Mouse (Mus musculus): ENCODE data around the gene Gm21764. TPM values are rescaled to one million over a fixed set of nuclear protein-coding genes. Genes with fewer than 3 reads are reported as not detected.
"Not testable (repeated sequence)": the region's sequence is repeated elsewhere in the genome, so short reads cannot be mapped to it uniquely, and the experiment has no call there.

Gene Gm21764
- polyA plus RNA-seq (2015; fragmentation: Nextera tagmentation; extraction: Ambion mirVana): not detected in 2 replicates

DNA sequence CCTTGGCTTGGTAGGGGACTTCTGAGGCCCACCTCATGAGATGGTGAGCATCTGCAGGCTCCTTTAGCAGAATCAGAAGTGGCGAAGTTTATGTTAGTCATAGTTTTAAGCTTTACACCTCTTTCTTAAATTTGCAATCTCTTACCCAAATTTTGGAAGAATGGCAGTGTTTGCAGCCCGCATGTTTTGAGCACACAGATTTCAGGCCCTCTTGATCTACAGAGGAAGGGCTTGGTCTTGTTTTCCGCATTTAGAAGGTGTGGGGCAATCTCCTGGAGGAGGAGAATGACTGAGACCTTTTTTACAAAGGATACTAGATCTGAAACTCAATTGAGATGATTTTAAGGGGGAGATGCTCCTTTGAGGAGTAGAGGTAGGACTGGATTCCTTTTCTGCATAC is at the start of gene Gm21764:
Gm21764 (minus strand) TSS at position 101 of the 400 bp plus-strand sequence.
- ATAC-seq (ENCODE audit: low read depth): not testable (repeated sequence)
- WGBS: no CpG with 5 or more reads among the region's 3 CpGs

DNA sequence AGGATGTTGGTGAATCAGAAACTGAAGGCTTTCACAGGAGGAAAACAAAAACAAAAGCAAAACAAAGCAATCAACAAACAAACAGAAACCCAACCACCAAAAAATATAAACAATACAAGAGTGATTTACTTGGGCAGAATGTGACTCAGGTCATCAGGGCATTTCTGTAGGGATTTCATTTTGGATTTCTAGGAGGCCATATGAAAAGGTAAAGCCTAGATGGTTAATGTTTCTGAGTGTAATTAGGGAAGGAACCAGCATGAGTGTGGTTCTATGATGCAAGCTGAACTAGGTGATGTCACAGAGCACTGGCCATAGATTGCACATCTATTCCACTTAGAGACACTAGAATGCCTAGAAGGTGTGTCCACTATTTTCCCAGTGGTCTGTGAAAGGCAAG is 27.2 kb upstream of the Gm21764 start, which contains the start of gene Ssty1:
Ssty1 (plus strand) TSS at position 301 of the 400 bp plus-strand sequence.
- H3K9ac ChIP-seq (ENCODE audit: low read length); H3K4me1 ChIP-seq (replicated peaks; ENCODE audit: control insufficient read depth, insufficient read depth, low read length); H3K9me3 ChIP-seq (ENCODE audit: control insufficient read depth, low read length); ATAC-seq (ENCODE audit: low read depth); H3K36me3 ChIP-seq (ENCODE audit: control insufficient read depth, insufficient read depth, low read length); H3K27ac ChIP-seq (ENCODE audit: low read length); H3K27me3 ChIP-seq (ENCODE audit: control insufficient read depth, insufficient read depth, low read depth, low read length); H3K4me3 ChIP-seq (ENCODE audit: low read length); H3K4me2 ChIP-seq (ENCODE audit: low read depth, low read length): not testable (repeated sequence)

More for the DNA sequence above, at the start of gene Gm21764:
- H3K9me3 ChIP-seq (ENCODE audit: control insufficient read depth, low read length); H3K9ac ChIP-seq (ENCODE audit: low read length); H3K4me3 ChIP-seq (ENCODE audit: low read length); H3K4me2 ChIP-seq (ENCODE audit: low read depth, low read length); H3K27me3 ChIP-seq (ENCODE audit: control insufficient read depth, insufficient read depth, low read depth, low read length); H3K27ac ChIP-seq (ENCODE audit: low read length); H3K36me3 ChIP-seq (ENCODE audit: control insufficient read depth, insufficient read depth, low read length); H3K4me1 ChIP-seq (replicated peaks; ENCODE audit: control insufficient read depth, insufficient read depth, low read length): not testable (repeated sequence)

Other genes starting within 250 kb of the Gm21764 start
- gene Gm21904, start 215.5 kb downstream of the Gm21764 start, polyA plus RNA-seq (2015; fragmentation: Nextera tagmentation; extraction: Ambion mirVana): not detected in 2 replicates
- gene Gm20772, start 187.1 kb downstream of the Gm21764 start, polyA plus RNA-seq (2015; fragmentation: Nextera tagmentation; extraction: Ambion mirVana): not detected in 2 replicates
- not detected in 2 replicates for gene Gm20831, start 187.1 kb downstream of the Gm21764 start, polyA plus RNA-seq (2015; fragmentation: Nextera tagmentation; extraction: Ambion mirVana)
- gene Srsy, start 124.5 kb downstream of the Gm21764 start, polyA plus RNA-seq (2015; fragmentation: Nextera tagmentation; extraction: Ambion mirVana): not detected in 2 replicates
- not detected in 2 replicates for gene Ssty1, start 27.3 kb upstream of the Gm21764 start, polyA plus RNA-seq (2015; fragmentation: Nextera tagmentation; extraction: Ambion mirVana)

All from lung, embryonic 16.5 days (tissue).